Mouse (Mus musculus) kidney, postnatal 14 days (tissue): ENCODE results near the gene Vapb.
"Not testable (repeated sequence)": the region's sequence is repeated elsewhere in the genome, so short reads cannot be mapped to it uniquely, and the experiment has no call there.

Experiments
- DNase-seq: peaks from one replicate; pipeline ENCODE4 v3.0.0; 2022; ENCODE audit warnings: mixed read lengths

The Vapb gene

DNA sequence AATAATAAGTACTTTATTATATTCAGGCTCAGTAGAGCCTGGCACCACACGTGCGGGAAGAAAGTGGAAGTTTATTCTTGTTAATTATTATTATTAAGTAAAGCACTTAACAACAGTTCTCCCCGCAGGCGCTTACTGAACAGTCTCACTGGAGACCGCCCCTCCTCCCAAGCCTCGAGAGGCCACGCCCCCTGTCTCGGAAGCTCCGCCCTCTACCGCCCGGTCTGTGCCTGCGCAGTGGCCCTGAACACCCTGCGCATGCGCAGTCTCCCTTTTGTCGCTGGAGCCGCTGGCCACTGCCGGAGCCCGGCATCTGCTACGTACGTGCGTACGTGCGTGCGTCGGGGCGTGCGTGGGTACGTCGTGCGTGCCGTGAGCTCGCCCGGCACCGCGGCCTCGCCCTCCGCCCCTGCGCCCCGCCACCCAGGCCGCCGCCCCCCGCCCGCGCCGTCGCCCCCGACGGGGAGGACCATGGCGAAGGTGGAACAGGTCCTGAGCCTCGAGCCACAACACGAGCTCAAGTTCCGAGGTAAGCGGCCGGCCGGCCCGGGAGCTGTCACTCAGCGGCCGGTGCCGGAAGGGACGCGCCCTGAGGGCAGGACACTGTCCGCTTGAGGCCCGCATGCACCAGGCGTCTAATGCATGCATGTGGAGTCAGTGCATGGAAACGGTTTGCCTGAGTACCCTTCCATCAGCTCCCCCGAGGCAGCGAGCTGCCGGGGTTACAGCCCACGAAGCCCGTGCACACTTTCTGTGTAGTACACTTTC, at the start of gene Vapb:
Gene Vapb (plus strand): TSS at position 290 of the 768 bp plus-strand sequence.
- DNase-seq = peak; percentile 99

DNA sequence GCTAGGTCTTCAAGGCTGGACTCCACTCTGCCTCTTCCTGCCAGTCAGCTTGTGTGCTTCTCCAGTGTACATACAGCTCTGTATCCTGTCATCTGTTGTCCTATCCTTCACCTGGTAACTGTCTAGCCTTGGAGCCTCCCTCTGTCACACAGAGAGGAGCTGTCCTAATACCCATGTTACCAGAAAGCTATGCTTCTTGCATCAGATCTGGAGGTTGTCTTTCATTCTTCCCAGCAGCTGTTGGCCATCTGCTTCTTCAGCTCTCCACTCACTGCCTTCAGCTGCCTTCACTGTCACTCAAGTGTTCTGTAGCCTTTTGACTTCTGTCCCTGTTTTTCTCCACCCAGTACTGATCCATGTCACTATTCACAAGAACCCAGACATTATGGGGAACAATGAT, 47.5 kb upstream of the Vapb start:
- DNase-seq = no peak

DNA sequence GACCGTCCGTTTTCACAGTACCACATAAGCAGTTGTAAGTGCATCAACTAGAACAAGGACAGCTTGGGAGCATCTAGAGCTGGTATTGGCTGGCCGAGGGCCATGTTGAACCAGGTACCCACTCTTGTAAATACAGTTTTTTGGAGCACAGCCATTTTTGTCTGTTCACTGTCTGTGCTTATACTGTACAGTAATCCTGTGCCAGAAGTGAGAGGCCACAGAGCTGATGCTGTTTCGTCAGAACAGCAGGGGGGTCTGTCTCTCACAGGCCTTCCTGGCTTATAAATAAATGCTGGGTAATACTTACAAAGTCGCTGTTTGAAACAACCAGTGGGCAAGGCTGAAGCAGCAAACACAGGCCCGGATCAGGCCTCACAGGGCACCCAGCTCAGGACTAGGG, 45.6 kb upstream of the Vapb start:
- no peak for DNase-seq

DNA sequence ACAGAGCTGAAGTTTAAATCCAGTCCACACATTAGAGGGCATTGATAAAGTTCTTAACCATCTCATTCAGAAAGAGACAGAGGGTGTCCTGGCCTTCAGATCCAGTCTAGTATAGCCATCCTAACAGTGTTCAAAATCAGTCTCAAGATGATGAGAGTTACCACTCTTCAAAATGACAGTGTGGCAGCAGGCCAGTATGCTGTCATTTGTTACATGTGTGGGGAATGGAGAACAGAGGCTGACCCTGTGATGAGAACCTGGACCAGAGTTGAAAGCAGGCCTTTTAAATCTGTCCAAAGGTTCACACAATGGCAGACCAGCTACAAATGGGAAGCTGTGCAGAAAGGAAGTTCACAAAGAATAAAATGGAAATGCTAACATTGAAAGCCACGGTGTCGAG, 44.6 kb upstream of the Vapb start:
- DNase-seq = no peak

- no peak for DNase-seq
Observed at GRCm38 (mm10) chr2:173698850-173699249, 38.5 kb upstream of the Vapb start.

DNA sequence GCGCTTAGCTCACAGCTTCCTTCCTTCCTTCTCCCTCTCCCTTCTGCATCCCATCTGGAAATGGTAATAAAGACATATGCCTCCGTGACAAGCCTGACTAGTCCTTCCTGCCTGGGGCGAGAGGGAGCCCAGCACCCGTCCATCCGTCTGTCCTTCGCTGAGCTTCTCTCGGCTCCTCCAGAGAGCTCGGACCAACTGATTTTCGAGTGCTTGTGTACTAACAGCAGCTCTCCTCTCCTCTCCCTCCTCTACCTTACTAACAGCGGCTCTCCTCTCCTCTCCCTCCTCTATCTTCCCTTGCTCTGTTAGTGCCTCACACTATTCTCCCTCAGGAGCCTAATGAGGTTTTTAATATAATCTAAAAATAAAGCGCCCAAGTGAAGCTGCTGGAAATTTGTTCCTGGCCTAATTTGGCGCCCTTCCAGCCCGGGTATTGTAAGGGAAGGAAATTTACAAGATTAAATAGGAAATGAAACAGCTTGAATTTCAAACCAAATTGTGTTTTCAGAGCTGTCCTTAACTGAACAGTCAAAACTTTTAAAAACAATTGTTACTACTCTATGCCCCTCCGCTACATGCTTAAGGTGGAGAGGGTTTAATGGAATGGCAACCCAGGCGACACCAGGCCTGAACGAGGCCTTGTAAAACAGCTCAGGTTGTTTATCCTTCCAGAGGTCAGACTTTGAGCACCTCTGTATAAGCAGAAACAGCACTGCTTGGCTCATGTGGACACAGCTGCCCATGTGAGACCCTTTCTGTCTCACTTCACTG, 35.0 kb upstream of the Vapb start:
- DNase-seq = peak; percentile 57

DNA sequence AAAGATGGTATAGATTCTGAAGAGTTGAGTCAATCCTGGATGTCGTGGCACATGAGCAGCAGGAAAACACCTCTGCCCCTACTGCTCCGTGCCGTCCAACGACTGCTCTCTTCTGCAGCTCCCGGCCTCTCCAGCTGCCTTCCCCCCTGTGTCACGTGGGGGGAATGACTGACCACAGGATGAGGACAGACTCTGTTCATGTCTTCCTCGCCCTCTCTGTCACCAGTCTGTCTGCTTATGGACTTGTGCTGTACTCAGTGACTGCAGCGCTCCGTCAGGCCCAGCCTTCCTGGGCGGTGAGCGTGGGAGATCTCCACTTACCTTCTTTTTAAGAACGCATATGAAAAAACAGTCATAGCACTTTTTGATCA, 34.5 kb upstream of the Vapb start:
- DNase-seq = no peak

DNA sequence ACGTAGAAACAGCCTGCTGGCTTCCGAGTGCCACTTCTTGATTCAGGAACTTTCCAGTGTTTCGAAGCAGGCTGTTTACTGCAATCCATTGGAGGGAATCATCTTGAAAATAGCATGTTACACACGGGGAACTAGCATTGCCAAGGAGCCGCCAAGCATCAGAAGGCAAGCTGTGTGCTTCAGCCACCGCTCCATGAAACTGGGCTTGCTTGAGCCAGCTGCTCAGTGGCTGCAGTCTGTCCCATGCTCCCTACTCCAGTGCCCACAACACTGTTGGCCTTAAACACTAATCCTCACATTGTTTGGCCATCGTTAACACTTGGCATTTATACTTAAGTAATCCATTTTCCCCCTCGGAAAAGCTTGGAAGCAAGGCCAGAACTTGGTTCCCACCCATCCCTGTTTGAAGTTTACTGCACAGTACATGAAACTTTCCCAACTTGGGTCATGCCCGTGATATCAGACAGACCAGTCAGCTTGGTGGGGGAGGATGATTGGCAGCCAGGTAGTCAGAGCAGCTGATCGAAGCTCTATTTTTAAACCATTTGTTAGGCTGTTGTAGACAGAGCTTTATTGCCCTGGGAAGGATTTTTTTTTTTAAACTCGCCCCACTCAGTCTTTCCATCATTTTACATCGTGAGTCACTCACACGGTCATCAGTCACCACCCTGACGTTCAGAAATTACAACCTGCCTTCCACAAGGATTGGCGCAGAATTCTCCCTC, 31.3 kb upstream of the Vapb start:
- DNase-seq = no peak

GRCm38 (mm10) chr2:173707626-173708025, 29.7 kb upstream of the Vapb start:
- not testable (repeated sequence) for DNase-seq

- DNase-seq = no peak
Observed at GRCm38 (mm10) chr2:173710193-173710592, 27.1 kb upstream of the Vapb start.

DNA sequence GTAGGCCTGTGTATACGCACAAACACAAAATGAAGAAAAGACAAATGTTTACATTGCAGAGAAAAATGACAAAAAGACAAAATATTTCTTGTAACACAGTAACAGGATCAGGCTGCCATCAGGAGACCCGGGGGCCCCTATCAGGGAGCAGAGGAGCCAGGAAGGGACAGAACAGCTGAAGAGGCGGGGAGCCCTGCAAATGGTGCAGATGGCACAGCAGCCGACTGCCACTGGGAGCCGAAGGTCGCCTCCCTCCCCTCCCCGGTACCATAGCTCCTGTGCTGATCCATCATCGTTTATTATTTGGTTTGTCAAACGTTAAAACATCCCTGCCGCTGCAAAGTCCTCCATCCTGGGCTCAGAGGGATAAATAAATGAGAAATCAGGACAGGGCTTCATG, 24.7 kb upstream of the Vapb start:
- DNase-seq = no peak

- DNase-seq = no peak
Observed at GRCm38 (mm10) chr2:173713241-173713640, 24.1 kb upstream of the Vapb start.

- no peak for DNase-seq
Observed at GRCm38 (mm10) chr2:173714620-173715218, 22.6 kb upstream of the Vapb start.

GRCm38 (mm10) chr2:173716966-173717365, 20.3 kb upstream of the Vapb start:
- no peak for DNase-seq

- not testable (repeated sequence) for DNase-seq
Observed at GRCm38 (mm10) chr2:173719115-173719514, 18.2 kb upstream of the Vapb start, which contains the start of gene 1700010B08Rik. 1700010B08Rik (plus strand) TSS chr2:173719415.

DNA sequence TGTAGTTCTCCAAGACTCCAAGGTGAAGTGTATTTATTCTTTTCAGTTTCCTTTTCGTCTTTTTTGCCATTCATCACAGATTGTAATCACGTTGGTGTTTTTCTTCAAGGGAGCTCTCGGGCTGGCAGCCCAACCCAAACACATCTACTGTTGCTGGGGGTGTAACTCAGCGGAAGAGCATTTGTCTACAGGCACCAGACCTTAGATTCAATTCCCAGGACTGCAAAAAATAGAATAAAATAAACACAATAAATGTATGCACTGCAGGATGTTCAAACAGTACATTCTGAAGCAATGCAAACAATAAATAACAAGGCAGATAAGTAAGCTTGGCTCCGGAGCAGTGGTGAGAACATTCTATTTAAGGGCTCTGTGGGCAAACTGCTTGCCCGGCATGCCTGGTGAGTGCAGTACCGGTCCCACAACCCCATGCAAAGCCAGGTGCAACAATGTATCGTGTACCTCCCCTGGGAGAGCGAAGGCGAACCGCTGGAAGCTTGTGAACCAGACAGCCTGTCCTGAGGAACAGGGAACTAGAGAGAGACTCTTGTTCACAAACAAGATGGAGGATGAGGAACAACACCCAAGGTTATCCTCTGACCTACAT, 15.0 kb upstream of the Vapb start:
- no peak for DNase-seq

GRCm38 (mm10) chr2:173724382-173724781, 12.9 kb upstream of the Vapb start:
- no peak for DNase-seq

DNA sequence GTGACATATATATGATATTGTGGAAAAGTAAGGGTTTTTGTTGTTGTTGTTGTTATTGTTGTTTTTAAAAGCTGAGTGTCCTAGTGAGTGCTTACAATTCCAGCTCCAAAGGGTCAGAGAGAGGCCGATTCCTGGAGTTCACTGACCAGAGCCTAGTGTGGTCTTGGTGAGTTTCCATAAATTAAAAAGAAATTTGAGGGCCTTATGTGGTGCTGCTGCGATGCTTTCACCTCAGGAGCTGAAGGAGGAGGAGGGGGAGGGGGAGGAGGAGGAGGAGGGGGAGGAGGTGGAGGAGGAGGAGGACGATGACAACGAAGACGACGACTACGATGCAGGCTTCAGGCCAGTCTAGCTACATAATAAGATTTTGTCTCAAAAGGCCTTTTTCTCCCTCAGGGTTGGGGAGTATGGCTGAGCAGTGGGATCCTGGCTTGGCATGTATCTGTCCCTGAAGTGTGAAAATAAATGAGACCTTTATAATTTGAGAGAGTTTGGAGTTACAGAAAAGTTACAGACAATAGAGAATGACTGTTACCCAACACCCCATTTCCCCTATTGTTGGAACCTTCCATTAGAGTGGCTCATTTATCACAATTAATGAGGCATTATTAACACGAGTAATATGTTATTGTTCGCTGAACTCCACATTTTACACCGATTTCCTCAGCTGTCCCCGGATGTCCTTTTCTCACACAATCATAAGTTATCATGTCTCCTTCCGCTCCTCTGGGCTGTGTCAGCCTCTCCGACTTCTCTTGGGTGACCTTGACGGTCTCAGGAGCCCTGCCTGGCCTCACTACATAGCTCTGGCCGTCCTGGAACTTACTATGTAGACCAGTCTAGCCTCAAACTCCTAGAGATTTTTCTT, 12.1 kb upstream of the Vapb start:
- no peak for DNase-seq

DNA sequence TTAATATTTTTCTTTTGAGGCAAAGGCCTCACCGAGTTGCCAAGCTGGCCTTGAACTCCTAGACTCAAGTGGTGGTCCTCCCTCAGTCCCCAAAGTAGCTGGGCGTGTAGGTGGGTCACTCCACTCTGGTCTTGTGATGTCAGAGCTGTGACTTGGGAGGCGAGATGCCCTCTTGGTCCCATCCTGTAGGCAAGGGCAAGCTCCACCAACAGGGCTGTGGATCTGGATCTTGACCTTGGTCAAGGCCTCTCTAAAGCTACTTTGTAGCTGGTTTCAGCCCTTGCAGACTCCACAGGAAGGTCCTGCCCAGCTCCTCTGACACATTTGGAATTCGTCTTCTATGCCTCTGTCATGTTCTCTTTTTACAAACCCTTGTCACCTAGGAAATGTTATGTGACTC, 11.5 kb upstream of the Vapb start:
- no peak for DNase-seq

DNA sequence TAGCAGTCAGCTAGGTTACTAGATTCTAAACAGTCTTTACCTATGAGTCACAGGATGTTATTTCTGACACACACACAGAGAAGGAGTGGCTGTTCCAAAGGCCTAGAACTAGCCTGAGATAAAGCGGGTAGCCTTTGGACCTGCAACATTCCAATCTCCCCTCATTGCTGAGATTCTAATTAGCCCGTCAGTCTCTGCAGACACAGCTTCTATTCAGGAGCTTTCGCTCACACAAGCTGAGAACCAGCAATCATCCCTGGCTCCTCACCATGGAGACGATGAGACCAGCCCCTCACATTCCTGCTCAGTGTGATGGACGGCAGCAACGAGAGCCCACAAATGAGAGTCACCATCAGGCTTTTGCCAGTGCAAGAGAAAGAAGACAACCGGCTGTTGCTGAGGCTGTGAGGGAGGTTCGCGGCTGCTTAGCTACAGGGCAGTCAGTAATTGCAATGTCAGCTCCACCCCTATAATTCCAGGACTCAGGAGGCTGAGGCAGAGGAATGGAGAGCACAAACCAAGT, 6.8 kb upstream of the Vapb start:
- DNase-seq = no peak

- no peak for DNase-seq
Observed at GRCm38 (mm10) chr2:173734426-173734825, 2.9 kb upstream of the Vapb start.
